Mouse (Mus musculus): ENCODE measurements around the gene Rab32. TPM values are rescaled to one million over a fixed set of nuclear protein-coding genes. Genes with fewer than 3 reads are reported as not detected.

Gene Rab32
- total and polyA plus RNA-seq, 3 experiments, result not detected

DNA sequence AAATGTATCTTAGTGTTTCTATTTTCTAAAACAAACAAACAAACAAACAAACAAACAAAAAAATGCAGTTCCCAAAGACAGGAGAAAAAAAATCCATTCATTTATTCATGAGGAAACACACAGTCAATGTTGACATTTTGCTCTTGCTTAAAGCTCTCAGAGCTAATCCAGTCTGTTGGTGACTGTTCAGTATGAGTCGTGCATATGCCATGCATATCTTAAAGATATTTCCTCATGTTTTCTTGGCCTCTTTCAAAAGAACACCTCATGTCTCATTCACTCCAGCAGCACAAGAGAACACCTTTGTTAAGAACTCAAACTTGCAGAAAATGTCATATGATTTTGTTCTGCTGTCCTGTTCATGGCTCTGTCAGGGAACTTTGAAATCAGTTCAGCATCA lies 7.9 kb downstream of the Rab32 start:
- Histone ChIP-seq H3K79me2 (ENCODE audit: control insufficient read depth, insufficient read depth, low read length, poor library complexity) (no peaks in the 10 kb centered on the region), H3K36me3 (ENCODE audit: control insufficient read depth in 1 of 2, insufficient read depth in 2 of 2, low read length in 2 of 2) (no peaks in the 10 kb centered on the region), H3K9me3 (replicated peaks; ENCODE audit: insufficient read depth, low read length) (no peaks in the 10 kb centered on the region), H3K4me3 (ENCODE audit: control insufficient read depth in 1 of 2, insufficient read depth in 1 of 2, low read depth in 2 of 2, low read length in 2 of 2) (no peak overlapping the region), H3K27me3 (ENCODE audit: control insufficient read depth in 1 of 2, insufficient read depth in 2 of 2, low read length in 2 of 2) (no peaks in the 10 kb centered on the region), H3K9ac (ENCODE audit: control insufficient read depth, low read depth, low read length, poor library complexity, severe bottlenecking) (no peak overlapping the region), H3K4me1 (ENCODE audit: control insufficient read depth in 1 of 2, insufficient read depth in 2 of 2, low read length in 2 of 2) (no peaks in the 10 kb centered on the region), H3K27ac (ENCODE audit: control insufficient read depth, low read depth, low read length) (no peak overlapping the region)
- TF ChIP-seq ZNF384 (IDR thresholded peaks at IDR 0.05; ENCODE audit: low read depth, low read length) (no peak), TCF12 (IDR thresholded peaks at IDR 0.05; ENCODE audit: low read depth, low read length) (no peak), MYB (IDR thresholded peaks at IDR 0.05; ENCODE audit: low read depth, low read length) (no peak), MXI1 (IDR thresholded peaks at IDR 0.05; ENCODE audit: low read depth, low read length) (no peak), GABPA (IDR thresholded peaks at IDR 0.05; ENCODE audit: low read depth, low read length) (no peak), TBP (IDR thresholded peaks at IDR 0.05; ENCODE audit: low read depth, low read length) (no peak), BHLHE40 (IDR thresholded peaks at IDR 0.05; ENCODE audit: borderline replicate concordance, low read depth, low read length) (no peak), USF2 (IDR thresholded peaks at IDR 0.05; ENCODE audit: borderline replicate concordance in 1 of 2, insufficient read depth in 1 of 2, low read depth in 1 of 2, low read length in 2 of 2) (no peak), RCOR1 (IDR thresholded peaks at IDR 0.05; ENCODE audit: low read depth, low read length) (no peak), TAL1 (IDR thresholded peaks at IDR 0.05; ENCODE audit: low read length) (no peak), USF1 (IDR thresholded peaks at IDR 0.05; ENCODE audit: low read depth, low read length) (no peak)
- no peak for DNase-seq (ENCODE audit: low read depth, low spot score)

DNA sequence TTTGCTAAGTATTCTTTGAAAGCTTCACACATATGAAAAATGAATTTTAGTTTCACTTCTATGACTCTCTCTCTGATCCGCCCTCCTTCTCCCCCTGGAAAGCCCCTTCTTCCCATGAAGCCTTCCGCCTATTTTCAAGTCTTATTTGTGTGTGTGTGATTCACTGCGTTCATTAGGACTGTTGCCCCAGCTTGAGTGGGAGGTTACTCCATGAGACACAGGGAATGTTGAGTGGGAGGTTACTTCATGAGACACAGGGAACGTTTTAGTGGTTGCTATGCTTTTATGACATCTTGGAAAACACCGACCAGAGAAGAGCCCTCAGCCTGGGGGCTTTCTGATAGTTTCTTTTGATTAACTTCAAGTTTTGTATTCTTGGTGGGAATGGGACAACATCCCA lies 11.4 kb downstream of the Rab32 start:
- DNase-seq (ENCODE audit: low read depth, low spot score), result no peak
- no peak overlapping the region for H3K4me3 ChIP-seq (ENCODE audit: control insufficient read depth in 1 of 2, insufficient read depth in 1 of 2, low read depth in 2 of 2, low read length in 2 of 2)
- H3K27me3 ChIP-seq (ENCODE audit: control insufficient read depth in 1 of 2, insufficient read depth in 2 of 2, low read length in 2 of 2), result no peaks in the 10 kb centered on the region
- H3K4me1 ChIP-seq (ENCODE audit: control insufficient read depth in 1 of 2, insufficient read depth in 2 of 2, low read length in 2 of 2), result no peaks in the 10 kb centered on the region
- no peaks in the 10 kb centered on the region for H3K36me3 ChIP-seq (ENCODE audit: control insufficient read depth in 1 of 2, insufficient read depth in 2 of 2, low read length in 2 of 2)
- no peak overlapping the region for H3K9ac ChIP-seq (ENCODE audit: control insufficient read depth, low read depth, low read length, poor library complexity, severe bottlenecking)
- no peaks in the 10 kb centered on the region for H3K79me2 ChIP-seq (ENCODE audit: control insufficient read depth, insufficient read depth, low read length, poor library complexity)
- TF ChIP-seq MAX (IDR thresholded peaks at IDR 0.05; ENCODE audit: low read length) (no peak), POLR2AphosphoS5 (IDR thresholded peaks at IDR 0.05; ENCODE audit: borderline replicate concordance, low read depth, low read length) (no peak)
- H3K9me3 ChIP-seq (replicated peaks; ENCODE audit: insufficient read depth, low read length), result no peaks in the 10 kb centered on the region
- H3K27ac ChIP-seq (ENCODE audit: control insufficient read depth, low read depth, low read length), result no peak overlapping the region

DNA sequence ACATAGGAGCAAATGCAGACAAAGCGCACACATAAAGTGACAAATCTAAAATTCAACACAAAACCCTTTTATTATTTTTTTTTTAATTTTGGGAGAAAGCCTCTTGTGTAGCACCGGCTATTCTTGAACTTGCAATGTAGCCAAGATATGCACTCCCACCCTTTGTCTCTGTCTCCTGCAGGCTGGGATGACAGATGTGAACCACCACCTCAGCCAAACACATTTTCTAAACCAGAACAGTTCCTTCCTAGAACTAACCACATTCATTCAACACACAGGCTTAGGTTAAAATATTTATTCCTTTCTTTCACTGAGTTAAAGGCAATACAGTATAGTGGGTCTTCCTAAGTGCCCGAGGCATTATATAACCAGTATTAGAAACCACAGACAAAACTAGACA lies 13.1 kb downstream of the Rab32 start:
- TF ChIP-seq NRF1 (IDR thresholded peaks at IDR 0.05; ENCODE audit: insufficient read depth, low read depth, low read length, poor library complexity, severe bottlenecking) (no peak), MAFK (IDR thresholded peaks at IDR 0.05; ENCODE audit: borderline replicate concordance, low read depth, low read length) (no peak), E2F4 (IDR thresholded peaks at IDR 0.05; ENCODE audit: borderline replicate concordance, low read depth, low read length) (no peak)
- Histone ChIP-seq H3K4me3 (ENCODE audit: control insufficient read depth in 1 of 2, insufficient read depth in 1 of 2, low read depth in 2 of 2, low read length in 2 of 2) (no peak overlapping the region), H3K27ac (ENCODE audit: control insufficient read depth, low read depth, low read length) (no peak overlapping the region), H3K9ac (ENCODE audit: control insufficient read depth, low read depth, low read length, poor library complexity, severe bottlenecking) (no peak overlapping the region), H3K4me1 (ENCODE audit: control insufficient read depth in 1 of 2, insufficient read depth in 2 of 2, low read length in 2 of 2) (no peaks in the 10 kb centered on the region), H3K79me2 (ENCODE audit: control insufficient read depth, insufficient read depth, low read length, poor library complexity) (no peaks in the 10 kb centered on the region), H3K36me3 (ENCODE audit: control insufficient read depth in 1 of 2, insufficient read depth in 2 of 2, low read length in 2 of 2) (no peaks in the 10 kb centered on the region), H3K9me3 (replicated peaks; ENCODE audit: insufficient read depth, low read length) (no peaks in the 10 kb centered on the region), H3K27me3 (ENCODE audit: control insufficient read depth in 1 of 2, insufficient read depth in 2 of 2, low read length in 2 of 2) (no peaks in the 10 kb centered on the region)
- no peak for DNase-seq (ENCODE audit: low read depth, low spot score)

Other genes with a start within 250 kb of the Rab32 start
- not detected in 2 replicates for gene Adgb, start 85.9 kb downstream of the Rab32 start, total RNA-seq (2012; rRNA removed)
- not detected for gene Adgb, start 85.9 kb downstream of the Rab32 start, polyA plus RNA-seq (2012; ENCODE audit: insufficient read depth in 1 of 2, insufficient read length in 2 of 2, low read depth in 1 of 2, low replicate concordance in 2 of 2, missing spikeins in 1 of 2)
- gene Gm10944, start 123.1 kb upstream of the Rab32 start, total RNA-seq (2012; rRNA removed), result not detected in 2 replicates
- gene Gm10944, start 123.1 kb upstream of the Rab32 start, polyA plus RNA-seq (2012; ENCODE audit: insufficient read depth in 1 of 2, insufficient read length in 2 of 2, low read depth in 1 of 2, low replicate concordance in 2 of 2, missing spikeins in 1 of 2), result not detected